Mouse (Mus musculus): ENCODE results near the gene Rnf208.

Rnf208 gene

GRCm38 (mm10) chr2:25278928-25279882 lies 37.1 kb downstream of the Rnf208 start:
- DNase-seq: peak; percentile 91 to 92

GRCm38 (mm10) chr2:25285551-25285950 lies 43.5 kb downstream of the Rnf208 start:
- no peak for DNase-seq

GRCm38 (mm10) chr2:25286314-25286713 lies 44.3 kb downstream of the Rnf208 start:
- DNase-seq: no peak

- DNase-seq: peak; percentile 55 to 62
These were observed 45.0 kb downstream of the Rnf208 start for GRCm38 (mm10) chr2:25286837-25287636.

GRCm38 (mm10) chr2:25287927-25288649 lies 46.0 kb downstream of the Rnf208 start, which contains the start of gene Tmem210:
Gene Tmem210 (plus strand): TSS chr2:25288145.
- DNase-seq: no peak

GRCm38 (mm10) chr2:25288734-25289345 lies 46.8 kb downstream of the Rnf208 start:
- no peak for DNase-seq

GRCm38 (mm10) chr2:25289651-25290050 lies 47.6 kb downstream of the Rnf208 start, which contains the start of gene Lrrc26:
Gene Lrrc26 (plus strand): TSS chr2:25289915.
- DNase-seq: peak in 1 of 2 experiments; percentile 79

GRCm38 (mm10) chr2:25290101-25290815 lies 48.2 kb downstream of the Rnf208 start:
- DNase-seq: peak; percentile 74 to 78

- DNase-seq: peak; percentile 68 to 75
These were observed 48.7 kb downstream of the Rnf208 start for GRCm38 (mm10) chr2:25290816-25291130.

- DNase-seq: peak in 1 of 2 experiments; percentile 50
These were observed 49.4 kb downstream of the Rnf208 start for GRCm38 (mm10) chr2:25291184-25292053.

- peak in 1 of 2 experiments; percentile 45 for DNase-seq
These were observed 50.0 kb downstream of the Rnf208 start for GRCm38 (mm10) chr2:25292054-25292544.

GRCm38 (mm10) chr2:25292856-25293255 lies 50.8 kb downstream of the Rnf208 start:
- peak; percentile 81 to 83 for DNase-seq

GRCm38 (mm10) chr2:25293706-25294105 lies 51.7 kb downstream of the Rnf208 start:
- no peak for DNase-seq

All from cerebellum, postnatal 36 days (tissue).